Mouse (Mus musculus) brown adipose tissue, adult 24 weeks (tissue): ENCODE data around the gene Pnpla7. TPM values are rescaled to one million over a fixed set of nuclear protein-coding genes. Genes with fewer than 3 reads are reported as not detected.
A peak's percentile ranks its signal among the peaks of the same experiment; 100 is the strongest.
"Not testable (repeated sequence)": the region's sequence is repeated elsewhere in the genome, so short reads cannot be mapped to it uniquely, and the experiment has no call there.

ENCODE experiments used
- H3K27ac ChIP-seq: fragments of 200-500 bp; replicated peaks from 2 replicates; pipeline ENCODE4 v1.5.1; 2012; ENCODE audit warnings: low read depth, mild to moderate bottlenecking, low read length
- H3K4me1 ChIP-seq: fragments of 200-500 bp; 2 replicates; pipeline ENCODE4 v1.6.1; 2012; ENCODE audit warnings: low read length, mixed read lengths; ENCODE audit not compliant: control insufficient read depth, insufficient read depth, insufficient read length
- H3K4me3 ChIP-seq: fragments of 200-500 bp; 2 replicates; pipeline ENCODE4 v1.5.1; 2012; ENCODE audit warnings: low read depth, mild to moderate bottlenecking, low read length, moderate library complexity; ENCODE audit not compliant: insufficient read depth
- polyA plus RNA-seq: library from polyadenylated mRNA; stranded (reverse); fragments of >200 nt; gene quantifications from 2 replicates; pipeline ENCODE4 v1.2.4, GENCODE M21; 2012; ENCODE audit not compliant: missing spikeins, insufficient read depth, insufficient read length

Gene Pnpla7
- polyA plus RNA-seq, 1 experiment: 12.2 TPM

DNA sequence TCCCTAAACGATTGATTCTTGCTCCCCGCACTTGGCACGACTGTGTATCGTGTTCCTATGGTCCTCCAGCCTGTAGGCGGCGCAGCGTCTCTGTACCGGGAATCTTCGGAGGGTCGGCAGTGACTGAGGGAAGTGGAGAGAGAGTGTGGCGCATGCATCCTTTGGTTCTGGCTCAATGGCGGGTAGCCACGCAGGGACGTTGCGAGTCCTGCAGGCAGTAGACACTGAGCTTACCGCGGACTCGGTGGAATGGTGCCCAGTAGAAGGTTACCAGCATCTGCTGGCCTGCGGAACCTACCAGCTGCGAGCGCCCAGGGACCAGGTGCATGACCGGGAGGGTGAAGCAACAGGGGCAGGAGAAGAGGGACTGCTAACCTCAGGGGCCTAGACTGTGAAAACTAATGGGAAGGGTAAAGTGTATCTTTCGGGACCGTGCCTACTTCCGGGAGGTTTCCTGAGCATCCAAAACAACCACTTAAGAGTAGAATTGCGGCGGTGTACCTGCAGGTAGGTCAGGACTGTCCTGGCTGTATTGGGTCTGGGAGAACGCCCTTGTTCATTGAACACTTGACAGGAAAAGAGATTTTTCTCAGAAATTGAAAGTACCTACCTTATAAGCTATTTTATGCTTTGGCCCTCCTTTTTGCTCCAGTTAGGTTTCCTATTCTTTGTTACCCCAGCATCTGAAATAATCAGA lies 13.4 kb upstream of the Pnpla7 start, which contains the start of gene Dph7:
TSS of gene Dph7 (plus strand) at position 97 of the 697 bp plus-strand sequence.
- no peak within 1 kb of the TSS for H3K27ac ChIP-seq
- H3K4me1 ChIP-seq: peaks cover 5% of the 10 kb centered on the region; the same call in 1 of the 2 replicates
- H3K4me3 ChIP-seq: peak within 1 kb of the TSS; percentile 90

DNA sequence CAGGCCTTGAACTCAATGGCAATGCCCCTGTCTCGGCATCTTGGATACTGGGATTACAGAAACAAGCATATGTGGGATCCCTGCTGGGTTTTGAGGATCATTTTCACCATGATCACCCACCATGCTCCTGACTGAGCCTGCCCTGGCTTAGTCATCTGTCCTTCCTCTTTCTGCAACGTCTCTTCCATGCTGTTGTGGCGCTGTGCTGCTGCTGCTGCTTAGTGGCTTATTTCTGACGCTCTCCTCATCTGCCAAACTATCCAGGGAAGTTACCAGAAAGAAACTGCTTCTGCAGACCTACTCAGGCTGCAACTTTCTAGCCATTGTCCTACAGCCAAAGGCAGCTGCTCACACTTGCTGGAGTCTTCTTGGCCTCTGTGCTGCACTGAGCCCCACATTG lies 5.4 kb upstream of the Pnpla7 start:
- Histone ChIP-seq H3K4me1 (peaks cover 3% of the 10 kb centered on the region; the same call in 1 of the 2 replicates), H3K27ac (no peak overlapping the region), H3K4me3 (no peak overlapping the region)

DNA sequence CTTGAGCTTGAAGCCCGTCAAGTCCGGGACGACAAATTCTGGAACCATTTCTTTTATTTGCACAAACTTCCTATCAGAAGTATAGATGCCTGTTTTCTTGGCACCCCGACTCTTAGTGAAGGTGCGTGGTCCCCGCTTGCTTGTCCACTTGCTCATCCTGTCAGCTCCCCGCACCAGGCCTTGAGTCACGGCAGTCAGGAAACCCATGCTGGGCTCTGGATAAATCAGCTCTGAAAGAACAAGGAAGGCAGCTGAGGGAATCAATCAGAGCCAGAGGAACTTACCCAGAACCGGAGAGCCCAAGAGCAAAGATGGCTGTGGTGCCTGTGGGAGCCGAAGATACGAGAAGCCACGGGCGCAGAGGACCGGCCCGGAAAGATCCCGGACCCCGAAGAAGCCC lies 1.4 kb upstream of the Pnpla7 start:
- Histone ChIP-seq H3K4me3 (peak overlapping the region; percentile 81), H3K27ac (peak overlapping the region; percentile 52)
- not testable (repeated sequence) for H3K4me1 ChIP-seq

DNA sequence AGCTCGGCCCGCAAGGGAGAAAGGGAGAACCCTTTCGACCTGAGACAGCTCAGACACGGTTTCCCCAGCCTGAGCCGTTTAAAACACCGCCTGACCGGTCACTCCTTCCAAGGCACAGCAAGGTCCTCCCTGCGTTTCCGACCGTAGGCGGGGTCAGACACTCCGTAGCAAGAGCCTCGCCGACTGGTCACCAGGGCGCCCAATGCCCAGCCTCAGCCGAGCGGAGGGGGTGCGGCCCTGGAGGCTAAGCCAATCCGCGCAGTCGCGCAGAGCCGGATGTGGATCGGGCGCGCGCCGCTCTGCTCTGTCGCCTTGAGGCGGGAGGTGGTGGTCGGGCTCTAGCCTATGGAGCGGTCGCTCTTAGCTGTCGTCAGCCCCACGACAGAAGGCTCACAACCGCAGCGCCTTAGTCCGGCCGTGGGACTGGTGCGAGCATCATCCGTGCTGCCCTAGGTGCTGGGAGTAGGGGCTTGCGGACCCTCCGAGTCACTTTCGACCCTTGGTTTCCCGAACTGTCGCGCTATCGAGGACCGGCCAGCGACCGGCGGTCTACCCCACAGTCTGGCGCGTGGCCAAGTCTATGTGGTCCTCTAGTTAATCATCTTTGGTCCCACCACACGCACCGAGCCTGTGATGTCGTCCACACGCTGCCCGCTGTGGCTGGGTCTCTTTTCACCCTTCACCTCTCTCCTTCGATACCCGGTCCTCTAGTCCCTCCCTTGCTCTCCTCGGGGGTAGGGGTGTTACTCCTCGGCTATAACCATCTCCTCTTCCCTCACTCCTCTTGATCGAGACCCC lies 728 bp upstream of the Pnpla7 start, which contains the start of gene Mrpl41:
TSS of gene Mrpl41 (minus strand) at position 193 of the 798 bp plus-strand sequence.
- Histone ChIP-seq H3K27ac (peak within 1 kb of the TSS; percentile 66), H3K4me1 (peaks cover 6% of the 10 kb centered on the region; the same call in 1 of the 2 replicates), H3K4me3 (peak within 1 kb of the TSS; percentile 81)

DNA sequence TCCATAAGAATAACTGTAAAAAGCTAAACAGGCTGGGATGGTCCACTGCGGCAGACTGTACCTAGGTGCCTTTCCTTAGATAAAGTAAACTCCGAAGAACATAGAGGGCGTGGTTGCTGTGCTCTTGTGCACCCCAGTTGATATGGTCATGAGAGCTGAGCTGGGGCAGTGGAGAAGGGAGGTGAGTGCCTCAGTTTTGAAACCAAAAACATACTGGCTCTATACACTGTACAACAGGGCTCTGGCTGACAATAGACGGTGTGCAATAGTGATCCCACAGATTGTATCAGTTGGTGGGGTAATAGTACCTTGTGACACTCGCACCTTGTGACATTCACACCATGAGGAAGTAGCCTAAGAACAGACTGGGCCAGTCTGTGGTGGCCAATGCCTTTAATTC lies 1.1 kb downstream of the Pnpla7 start:
- H3K27ac ChIP-seq: no peak overlapping the region
- no peak overlapping the region for H3K4me3 ChIP-seq

DNA sequence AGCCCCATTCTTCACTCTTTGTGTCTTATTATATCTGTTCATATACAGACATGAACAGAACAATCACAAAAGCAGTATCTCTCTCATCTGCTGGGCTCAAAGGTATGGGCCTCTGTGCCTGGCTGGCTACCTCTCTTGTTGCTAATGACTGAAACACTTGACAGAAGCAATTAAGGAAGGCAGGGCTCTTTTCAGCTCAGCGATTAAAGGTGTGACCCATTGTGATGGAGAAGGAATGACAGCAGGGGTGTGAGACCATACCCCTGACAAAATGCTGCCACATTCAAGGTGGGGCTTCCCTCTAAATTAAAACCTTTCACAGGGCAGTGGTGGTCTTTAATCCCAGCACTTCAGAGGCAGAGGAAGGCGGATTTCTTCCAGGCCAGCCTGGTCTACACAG lies 11.9 kb downstream of the Pnpla7 start:
- Histone ChIP-seq H3K4me1 (no peaks in the 10 kb centered on the region), H3K4me3 (no peak overlapping the region)

More for the DNA sequence above, 1.1 kb downstream of the Pnpla7 start:
- peaks cover 6% of the 10 kb centered on the region; the same call in 1 of the 2 replicates for H3K4me1 ChIP-seq

DNA sequence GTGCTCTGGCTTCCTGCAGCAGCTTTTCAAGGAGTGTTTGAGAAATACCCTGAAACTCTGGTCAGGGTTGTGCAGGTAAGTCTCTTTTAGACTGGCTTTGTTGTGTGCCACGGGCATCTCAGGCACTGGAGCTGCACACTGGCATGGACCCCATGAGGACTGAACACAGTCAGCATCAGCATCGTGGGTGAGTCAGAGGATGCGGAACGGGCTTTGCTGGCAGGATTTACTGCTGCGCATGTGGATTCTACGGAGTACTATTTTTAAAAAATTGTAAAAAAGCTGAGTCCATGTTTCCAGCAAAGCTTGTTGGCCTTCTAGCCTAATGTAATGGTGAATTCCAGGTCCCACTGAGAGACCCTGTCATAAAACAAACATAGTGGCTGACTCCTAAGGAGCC lies 19.5 kb downstream of the Pnpla7 start:
- Histone ChIP-seq H3K4me1 (no peaks in the 10 kb centered on the region), H3K27ac (no peak overlapping the region), H3K4me3 (no peak overlapping the region)

More for the DNA sequence above, 11.9 kb downstream of the Pnpla7 start:
- no peak overlapping the region for H3K27ac ChIP-seq

DNA sequence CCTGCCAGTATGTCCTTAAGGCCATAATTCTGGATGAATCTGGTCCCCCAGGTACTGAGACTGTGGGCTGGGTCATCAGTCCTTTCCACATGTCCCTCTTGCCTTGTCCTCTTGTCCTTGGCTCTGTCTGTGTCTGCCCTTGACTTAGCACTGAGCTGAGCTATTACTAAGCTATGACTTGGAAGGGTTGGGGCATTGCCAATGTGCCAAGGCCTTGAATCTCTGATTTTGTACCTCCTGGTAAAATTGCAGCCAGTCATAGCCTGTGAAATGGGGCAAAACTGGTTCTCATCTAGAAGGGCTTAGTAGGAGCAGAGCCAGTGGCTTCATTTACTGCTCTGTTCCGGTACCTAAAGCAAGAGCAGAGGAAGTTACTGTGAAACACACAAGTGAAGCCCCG lies 20.6 kb downstream of the Pnpla7 start:
- no peak overlapping the region for H3K4me3 ChIP-seq
- no peaks in the 10 kb centered on the region for H3K4me1 ChIP-seq
- no peak overlapping the region for H3K27ac ChIP-seq

DNA sequence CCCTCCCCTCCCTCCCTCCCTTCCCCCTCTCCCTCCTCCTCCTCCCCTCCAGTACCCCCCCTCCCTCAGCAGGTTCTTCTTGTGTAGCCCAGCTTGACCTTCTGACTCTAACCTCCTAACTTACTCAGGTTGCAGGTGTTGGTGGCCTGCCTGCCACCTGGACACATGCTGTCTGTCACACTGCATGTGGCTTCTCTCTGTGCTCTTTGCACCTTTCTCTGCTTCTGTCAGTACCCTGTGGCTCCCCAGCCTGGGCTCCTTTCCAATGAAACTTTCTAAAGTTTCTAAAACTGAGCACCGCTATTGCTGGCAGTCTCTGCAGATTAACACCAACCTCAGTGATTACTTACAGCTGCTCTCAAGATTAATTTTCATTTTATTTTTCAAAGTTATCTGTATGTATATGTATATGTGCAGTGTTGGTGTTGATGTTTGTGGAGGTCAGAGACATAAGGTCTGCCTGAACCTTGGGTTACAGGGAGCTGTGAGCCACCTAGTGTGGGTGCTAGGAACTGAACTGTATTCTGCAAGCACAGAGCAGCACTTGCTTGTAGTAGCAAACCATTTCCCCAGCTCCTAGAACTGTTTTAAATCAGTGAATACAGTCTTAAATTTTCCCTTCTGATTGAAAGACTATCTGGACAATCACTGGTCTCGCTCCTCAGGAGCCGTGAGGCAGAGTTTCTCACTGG lies 24.9 kb downstream of the Pnpla7 start:
- Histone ChIP-seq H3K4me3 (no peak overlapping the region), H3K27ac (no peak overlapping the region), H3K4me1 (no peaks in the 10 kb centered on the region)

DNA sequence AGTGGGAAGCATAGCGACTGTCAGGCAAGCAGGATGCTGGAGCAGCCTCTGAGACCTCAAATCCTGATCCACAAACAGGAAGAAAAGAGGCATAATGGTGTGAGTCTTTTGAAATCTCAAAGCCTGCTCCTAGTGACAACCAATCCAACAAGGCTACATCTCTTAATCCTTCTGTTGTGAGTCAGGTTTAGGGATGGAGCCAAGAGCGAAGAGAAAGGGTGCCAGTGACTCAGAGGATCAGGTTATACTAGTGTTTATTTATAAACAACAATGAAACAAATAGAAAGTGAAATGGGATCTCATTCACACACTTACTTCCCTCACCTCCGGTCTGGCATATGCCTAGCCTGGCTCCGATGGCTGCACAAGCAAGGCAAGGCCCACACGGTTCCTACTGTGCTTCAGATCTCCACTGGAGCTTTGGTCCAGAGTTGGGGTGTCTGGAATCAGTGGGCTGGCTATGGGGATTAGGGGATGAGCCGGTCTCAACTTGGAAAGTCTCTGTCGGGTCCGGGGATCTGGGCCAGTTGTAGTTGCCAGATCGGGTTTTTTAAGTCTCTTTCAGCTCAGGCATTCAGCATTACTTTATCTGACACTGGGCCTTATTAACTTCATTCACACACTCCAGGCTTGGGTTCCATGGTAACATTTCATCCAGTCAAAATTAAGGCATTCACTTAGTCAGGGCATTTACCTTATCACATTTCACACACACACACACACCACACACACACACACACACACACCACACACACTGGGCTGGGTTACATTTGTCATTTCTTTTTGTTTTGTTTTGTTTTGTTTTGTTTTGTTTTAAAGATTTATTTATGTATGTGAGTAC lies 28.3 kb downstream of the Pnpla7 start:
- H3K27ac ChIP-seq: no peak overlapping the region
- no peaks in the 10 kb centered on the region for H3K4me1 ChIP-seq
- H3K4me3 ChIP-seq: no peak overlapping the region

DNA sequence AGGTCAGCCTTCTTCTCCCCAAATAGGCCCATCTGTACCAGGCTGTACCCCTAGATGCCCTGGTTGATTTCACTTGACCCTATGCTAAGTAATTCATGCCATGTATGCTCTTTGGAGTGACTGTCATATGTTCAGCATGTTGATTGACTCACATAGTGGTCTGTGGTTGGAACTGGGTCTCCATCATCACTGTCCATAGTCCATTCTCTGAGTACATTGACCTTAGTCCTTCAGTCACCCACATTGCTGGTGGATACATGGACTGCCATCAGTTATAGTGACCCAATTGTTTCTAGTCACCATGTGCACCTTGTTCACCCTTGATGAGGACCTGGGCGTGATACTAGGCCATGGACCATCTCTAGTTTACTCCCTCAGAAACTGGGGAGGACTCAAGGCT lies 30.9 kb downstream of the Pnpla7 start:
- no peaks in the 10 kb centered on the region for H3K4me1 ChIP-seq
- H3K27ac ChIP-seq: no peak overlapping the region
- no peak overlapping the region for H3K4me3 ChIP-seq

DNA sequence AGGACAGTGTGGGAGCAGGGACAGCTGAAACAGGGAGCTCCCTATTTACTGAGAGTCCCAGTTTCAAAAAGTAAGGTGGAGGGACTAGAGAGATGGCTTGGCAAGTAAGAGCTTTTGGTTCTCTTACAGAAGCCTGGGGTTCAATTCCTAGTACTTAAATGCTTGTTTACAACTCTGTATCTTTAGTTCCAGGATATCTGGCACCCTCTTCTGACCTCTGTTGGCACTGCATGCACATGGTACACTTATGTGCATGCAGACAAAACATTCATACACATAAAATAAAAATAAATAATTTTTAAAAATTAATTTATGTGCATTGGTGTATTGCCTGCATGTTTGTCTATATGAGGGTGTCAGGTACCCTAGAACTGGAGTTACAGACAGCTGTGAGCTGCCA lies 32.4 kb downstream of the Pnpla7 start:
- H3K4me1 ChIP-seq: no peaks in the 10 kb centered on the region
- no peak overlapping the region for H3K27ac ChIP-seq
- no peak overlapping the region for H3K4me3 ChIP-seq

DNA sequence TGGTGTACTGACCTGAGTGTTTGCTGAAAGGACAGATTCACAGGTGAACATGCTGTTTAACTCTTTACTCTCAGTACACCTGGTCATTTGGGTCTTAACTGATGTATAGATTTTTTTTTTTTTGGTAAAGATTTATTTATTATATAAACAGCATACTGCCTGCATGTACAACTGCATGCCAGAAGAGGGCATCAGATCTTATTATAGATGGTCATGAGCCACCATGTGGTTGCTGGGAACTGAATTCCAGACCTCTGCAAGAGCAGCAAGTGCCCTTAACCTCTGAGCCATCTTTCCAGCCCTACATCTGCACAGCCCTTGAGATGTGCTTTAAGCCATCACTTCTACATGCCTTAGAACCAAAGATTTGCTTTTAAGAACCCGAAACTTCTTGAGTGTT lies 46.8 kb downstream of the Pnpla7 start:
- no peak overlapping the region for H3K27ac ChIP-seq
- no peaks in the 10 kb centered on the region for H3K4me1 ChIP-seq
- H3K4me3 ChIP-seq: no peak overlapping the region

DNA sequence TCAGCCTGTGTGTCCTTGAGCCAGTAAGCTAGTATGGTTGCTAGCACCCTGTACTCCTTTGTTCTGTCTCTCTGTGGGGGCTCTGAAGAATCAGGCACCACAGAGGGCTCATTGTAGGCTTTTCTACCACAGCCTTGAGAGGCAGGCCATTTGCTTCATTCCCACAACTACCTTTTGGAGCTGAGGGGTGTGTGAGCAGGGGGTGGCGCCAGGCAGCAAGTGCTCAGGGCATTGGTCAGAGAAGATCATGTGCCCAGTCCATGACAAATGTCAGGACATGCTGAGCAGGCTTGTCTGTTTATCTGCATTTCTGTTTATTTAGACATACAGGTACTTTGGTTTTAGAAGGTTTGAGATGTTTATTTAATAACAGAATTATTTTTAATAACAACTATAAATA lies 49.3 kb downstream of the Pnpla7 start:
- H3K27ac ChIP-seq: no peak overlapping the region
- H3K4me1 ChIP-seq: no peaks in the 10 kb centered on the region
- no peak overlapping the region for H3K4me3 ChIP-seq
